Mouse (Mus musculus) embryonic facial prominence, embryonic 12.5 days (tissue): ENCODE results near the gene Ssbp3. TPM values are rescaled to one million over a fixed set of nuclear protein-coding genes. Genes with fewer than 3 reads are reported as not detected.

Source experiments
- ATAC-seq: fragments of 200-750 bp; cut with Nextera tagmentation; 2 replicates; pipeline ENCODE4 v1.8.0; 2017; ENCODE audit not compliant: insufficient number of reproducible peaks, insufficient read depth, low FRiP score, low TSS enrichment
- H3K27ac ChIP-seq: fragments of 300-500 bp; sonication (generic); 2 replicates; pipeline ENCODE4 v1.5.1; 2016; ENCODE audit warnings: mild to moderate bottlenecking
- H3K27me3 ChIP-seq: fragments of 300-500 bp; sonication (generic); 2 replicates; pipeline ENCODE4 v1.6.1; 2016; ENCODE audit warnings: mild to moderate bottlenecking, moderate library complexity
- H3K36me3 ChIP-seq: fragments of 300-500 bp; sonication (generic); 2 replicates; pipeline ENCODE4 v1.6.1; 2016; ENCODE audit warnings: mild to moderate bottlenecking
- H3K4me1 ChIP-seq: fragments of 300-500 bp; sonication (generic); 2 replicates; pipeline ENCODE4 v1.6.1; 2016
- H3K4me2 ChIP-seq: fragments of 300-500 bp; sonication (generic); replicated peaks from 2 replicates; pipeline ENCODE4 v1.6.1; 2016; ENCODE audit warnings: mild to moderate bottlenecking, moderate library complexity
- H3K4me3 ChIP-seq: fragments of 300-500 bp; sonication (generic); 2 replicates; pipeline ENCODE4 v1.5.1; 2016; ENCODE audit warnings: mild to moderate bottlenecking
- H3K9ac ChIP-seq: fragments of 300-500 bp; sonication (generic); 2 replicates; pipeline ENCODE4 v1.6.1; 2016; ENCODE audit warnings: mild to moderate bottlenecking, moderate library complexity
- H3K9me3 ChIP-seq: fragments of 300-500 bp; sonication (generic); 2 replicates; pipeline ENCODE4 v1.6.1; 2016; ENCODE audit warnings: mild to moderate bottlenecking, moderate library complexity
- WGBS: fragments of 180-500 bp; shearing (Covaris S2); methylation state at CpG from one replicate; pipeline ENCODE4 v1.1.7; 2016; 5-methylcytosine and 5-hydroxymethylcytosine counted together
- polyA plus RNA-seq: library from polyadenylated mRNA; unstranded; fragments of >200 nt; fragmentation: Nextera tagmentation; extraction: Ambion mirVana; gene quantifications from 2 replicates; pipeline ENCODE4 v1.2.1, GENCODE M21; 2016

Gene Ssbp3
- polyA plus RNA-seq, 1 experiment from 2014 or later: 279 TPM

DNA sequence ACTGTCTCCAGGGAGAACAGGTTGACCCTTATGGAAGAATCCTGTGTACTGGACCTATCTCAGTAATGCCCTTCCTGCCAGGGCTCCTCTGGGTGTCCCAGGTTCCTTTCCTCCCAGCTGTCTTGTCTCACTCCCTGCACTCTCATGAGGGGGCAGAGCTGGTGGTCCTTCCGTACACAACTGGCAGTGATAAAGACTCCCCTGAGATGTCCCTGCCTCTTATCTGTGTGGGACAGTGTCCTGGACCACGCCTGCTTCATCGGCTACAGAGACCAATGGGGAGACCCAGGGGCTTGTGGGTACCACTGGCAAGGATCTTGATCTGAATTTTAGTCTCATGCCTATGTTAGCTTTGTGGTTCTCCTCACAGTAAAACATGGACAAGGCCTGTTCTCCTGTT is 12.4 kb downstream of the Ssbp3 start:
- Histone ChIP-seq H3K9ac (no peak overlapping the region), H3K27ac (no peak overlapping the region), H3K4me1 (peaks cover 36% of the 10 kb centered on the region), H3K4me2 (no peak overlapping the region), H3K4me3 (no peak overlapping the region), H3K27me3 (no peaks in the 10 kb centered on the region), H3K9me3 (no peaks in the 10 kb centered on the region), H3K36me3 (peaks cover 94% of the 10 kb centered on the region)
- 81% methylated on average over 3 of the region's 3 CpGs for WGBS
- ATAC-seq: peak; percentile 35; the same call in 1 of the 2 replicates

DNA sequence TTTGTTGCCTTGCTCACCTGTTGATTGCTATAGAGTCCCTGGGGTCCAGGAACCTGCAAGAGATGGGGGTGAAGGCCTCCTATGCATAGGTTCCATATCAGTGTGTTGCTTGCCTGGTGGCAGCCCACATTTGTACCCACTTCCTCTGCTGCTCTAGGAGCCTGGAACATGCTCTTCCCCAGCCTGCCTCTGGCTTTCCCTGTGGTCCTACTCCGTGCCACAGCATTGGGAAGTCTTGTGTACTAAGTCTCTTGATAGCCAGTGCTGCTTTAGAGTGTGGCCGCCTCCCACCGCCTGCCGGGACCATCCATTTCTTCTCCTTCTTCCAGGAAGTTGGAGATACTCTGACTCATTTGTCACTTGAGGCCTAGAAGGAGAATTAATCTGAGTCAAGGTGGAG is 13.7 kb downstream of the Ssbp3 start:
- H3K4me2 ChIP-seq: no peak overlapping the region
- no peaks in the 10 kb centered on the region for H3K27me3 ChIP-seq
- WGBS: 94% methylated on average over 4 of the region's 4 CpGs
- ATAC-seq: no peak
- H3K4me3 ChIP-seq: no peak overlapping the region
- no peak overlapping the region for H3K9ac ChIP-seq
- H3K9me3 ChIP-seq: no peaks in the 10 kb centered on the region
- H3K27ac ChIP-seq: no peak overlapping the region
- peaks cover 36% of the 10 kb centered on the region for H3K4me1 ChIP-seq
- H3K36me3 ChIP-seq: peaks cover 94% of the 10 kb centered on the region

DNA sequence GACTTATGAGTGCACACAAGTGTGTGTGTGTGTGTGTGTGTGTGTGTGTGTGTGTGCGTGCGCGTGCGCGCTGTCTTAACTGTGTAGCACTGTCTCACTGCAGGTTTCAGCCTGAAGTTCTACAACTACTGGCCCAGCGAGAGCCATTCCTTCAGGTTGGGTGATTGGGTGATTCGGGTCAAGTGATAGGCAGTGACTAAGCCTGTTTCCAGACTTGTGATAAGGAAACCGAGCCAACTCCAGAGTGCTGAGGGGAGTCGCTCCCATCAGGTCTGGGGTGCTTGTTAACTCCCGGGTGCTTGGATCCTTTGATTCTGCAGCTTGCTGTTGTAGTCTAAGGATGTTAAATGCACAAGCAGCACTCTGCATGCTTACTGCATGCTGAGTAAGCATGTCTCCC is 14.4 kb downstream of the Ssbp3 start:
- Histone ChIP-seq H3K4me3 (no peak overlapping the region), H3K9me3 (no peaks in the 10 kb centered on the region), H3K4me2 (no peak overlapping the region), H3K27me3 (no peaks in the 10 kb centered on the region), H3K9ac (no peak overlapping the region), H3K4me1 (peaks cover 36% of the 10 kb centered on the region), H3K27ac (no peak overlapping the region), H3K36me3 (peaks cover 90% of the 10 kb centered on the region)
- WGBS: 86% methylated on average over 10 of the region's 10 CpGs
- ATAC-seq: no peak

DNA sequence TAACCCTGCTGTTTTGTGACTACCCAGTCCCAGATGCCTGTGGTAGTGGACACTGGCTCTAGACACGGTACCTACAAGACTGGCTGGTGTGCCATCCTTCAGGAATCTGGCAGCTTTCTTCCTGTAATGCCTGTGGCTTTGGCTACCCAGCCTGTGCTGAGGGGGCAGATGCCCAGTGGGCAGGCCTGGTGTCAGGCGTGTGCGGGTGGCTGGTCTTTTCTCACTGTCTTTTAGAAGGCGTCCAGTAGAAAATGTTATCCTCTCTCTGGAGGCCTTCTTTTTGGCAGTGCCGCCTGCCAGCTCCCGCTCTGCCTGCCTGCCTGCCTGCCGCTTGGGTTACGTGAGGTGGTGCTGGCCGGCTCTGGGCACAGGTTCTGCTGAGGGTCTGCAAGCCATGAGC is 15.9 kb downstream of the Ssbp3 start:
- Histone ChIP-seq H3K9me3 (no peaks in the 10 kb centered on the region), H3K4me2 (no peak overlapping the region), H3K9ac (no peak overlapping the region), H3K36me3 (peaks cover 84% of the 10 kb centered on the region), H3K27ac (no peak overlapping the region), H3K4me3 (no peak overlapping the region), H3K4me1 (peaks cover 27% of the 10 kb centered on the region), H3K27me3 (no peaks in the 10 kb centered on the region)
- ATAC-seq: no peak
- 91% methylated on average over 9 of the region's 9 CpGs for WGBS

DNA sequence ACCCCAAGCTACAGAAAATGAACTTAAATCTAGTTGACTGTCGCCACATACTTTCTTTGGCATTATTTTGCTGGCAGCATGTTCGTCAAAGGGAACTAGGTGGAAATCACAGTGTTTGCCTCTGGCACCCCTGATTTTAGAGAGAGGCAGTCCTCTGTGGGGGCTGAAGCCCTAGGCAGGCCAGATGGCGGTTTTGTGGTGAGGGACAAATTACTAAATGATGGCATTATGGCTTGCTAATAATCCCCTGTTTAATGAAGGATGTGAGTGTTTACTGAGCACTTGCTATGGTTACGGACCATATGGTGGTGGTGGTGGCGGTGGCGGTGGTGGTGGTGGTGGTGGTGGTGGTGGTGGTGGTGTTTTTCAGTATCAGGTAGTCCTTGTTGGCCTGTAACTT is 16.5 kb downstream of the Ssbp3 start:
- Histone ChIP-seq H3K4me1 (peaks cover 20% of the 10 kb centered on the region), H3K27me3 (no peaks in the 10 kb centered on the region), H3K9ac (no peak overlapping the region), H3K4me2 (no peak overlapping the region), H3K9me3 (no peaks in the 10 kb centered on the region), H3K4me3 (no peak overlapping the region), H3K36me3 (peaks cover 84% of the 10 kb centered on the region), H3K27ac (no peak overlapping the region)
- ATAC-seq: no peak
- WGBS: 90% methylated on average over 6 of the region's 6 CpGs

GRCm38 (mm10) chr4:106928961-106929360 is 18.5 kb downstream of the Ssbp3 start:
- no peaks in the 10 kb centered on the region for H3K9me3 ChIP-seq
- H3K4me2 ChIP-seq: no peak overlapping the region
- H3K27me3 ChIP-seq: no peaks in the 10 kb centered on the region
- peaks cover 82% of the 10 kb centered on the region for H3K36me3 ChIP-seq
- 81% methylated on average over 7 of the region's 7 CpGs for WGBS
- ATAC-seq: no peak
- H3K9ac ChIP-seq: no peak overlapping the region
- no peak overlapping the region for H3K27ac ChIP-seq
- peaks cover 23% of the 10 kb centered on the region for H3K4me1 ChIP-seq
- no peak overlapping the region for H3K4me3 ChIP-seq

- Histone ChIP-seq H3K9ac (no peak overlapping the region), H3K4me1 (peaks cover 51% of the 10 kb centered on the region), H3K36me3 (peaks cover 74% of the 10 kb centered on the region), H3K27me3 (no peaks in the 10 kb centered on the region), H3K27ac (no peak overlapping the region; the same call in 1 of the 2 replicates), H3K9me3 (no peaks in the 10 kb centered on the region), H3K4me2 (no peak overlapping the region), H3K4me3 (no peak overlapping the region)
- no peak for ATAC-seq
- WGBS: 94% methylated on average over 7 of the region's 7 CpGs
Observed at GRCm38 (mm10) chr4:106932583-106932982, 22.1 kb downstream of the Ssbp3 start.

DNA sequence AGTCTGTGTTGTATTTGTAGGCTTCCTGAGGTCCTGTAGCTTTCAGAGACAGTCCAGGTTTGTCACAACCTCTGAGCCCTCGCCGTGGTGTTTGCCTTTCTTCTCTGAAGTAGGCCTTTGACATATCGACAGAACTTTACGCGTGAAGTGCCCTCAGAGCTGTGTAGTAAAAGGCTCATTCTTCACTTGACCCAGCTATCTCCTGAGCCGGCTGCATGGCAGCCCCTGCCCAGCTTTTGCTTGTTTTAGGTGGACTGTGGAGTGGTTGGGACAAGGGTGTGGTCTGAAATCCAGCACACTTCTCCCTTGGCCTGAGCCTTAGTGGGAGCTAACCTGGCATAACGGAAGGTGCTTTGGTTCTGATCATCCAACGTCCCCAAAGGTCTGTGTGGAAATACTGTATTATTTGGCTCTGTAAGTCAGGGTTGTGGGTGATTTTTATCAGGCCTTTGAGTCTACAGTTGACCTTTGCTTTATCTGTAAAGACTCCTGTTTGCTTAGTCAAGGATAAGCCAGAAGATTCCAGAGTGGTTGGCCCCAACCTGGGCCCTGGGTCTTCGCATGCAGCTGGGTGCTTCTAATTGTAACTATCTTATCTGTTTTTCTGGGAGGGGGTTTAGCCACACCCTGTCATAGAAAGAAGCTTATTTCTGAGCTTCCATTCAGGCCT is 23.4 kb downstream of the Ssbp3 start:
- Histone ChIP-seq H3K4me2 (no peak overlapping the region), H3K4me1 (peaks cover 64% of the 10 kb centered on the region), H3K9me3 (no peaks in the 10 kb centered on the region), H3K4me3 (no peak overlapping the region), H3K27me3 (no peaks in the 10 kb centered on the region), H3K36me3 (peaks cover 68% of the 10 kb centered on the region), H3K9ac (no peak overlapping the region), H3K27ac (no peak overlapping the region)
- WGBS: 82% methylated on average over 9 of the region's 9 CpGs
- no peak for ATAC-seq

DNA sequence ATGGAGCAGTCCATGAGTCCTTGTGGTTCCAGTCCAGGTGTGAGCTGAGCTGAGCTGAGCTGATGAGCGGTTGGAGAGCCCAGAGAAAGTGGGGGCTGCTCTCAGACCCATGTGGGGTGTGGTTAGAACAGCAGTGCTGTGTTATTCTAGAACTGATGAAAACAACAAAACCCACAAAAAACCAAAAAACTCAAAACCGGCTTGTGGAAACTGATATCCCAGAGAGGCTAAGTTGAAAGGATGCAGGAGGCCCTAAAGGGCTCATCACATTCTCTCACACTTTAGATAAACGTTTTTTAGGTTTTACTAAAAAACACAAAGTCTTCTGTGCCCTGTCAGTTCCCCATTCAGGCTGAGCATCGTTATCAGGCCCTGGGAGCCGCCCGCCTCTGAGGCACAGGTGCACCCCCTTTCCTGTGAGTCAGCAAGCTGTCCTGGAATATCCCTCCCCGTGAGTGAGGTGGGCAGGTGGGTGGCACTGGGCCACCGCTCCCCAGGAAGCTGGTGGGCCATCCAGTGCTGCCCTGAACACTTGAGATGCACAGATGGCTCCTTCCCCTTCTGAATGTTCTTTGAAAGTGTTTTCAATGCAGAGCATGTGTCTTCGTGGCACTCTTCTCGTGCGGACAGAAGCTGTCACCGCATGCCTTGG is 24.6 kb downstream of the Ssbp3 start:
- WGBS: 53% methylated on average over 12 of the region's 12 CpGs
- no peak overlapping the region for H3K4me3 ChIP-seq
- no peak overlapping the region for H3K4me2 ChIP-seq
- no peaks in the 10 kb centered on the region for H3K27me3 ChIP-seq
- H3K9me3 ChIP-seq: no peaks in the 10 kb centered on the region
- peak overlapping the region; percentile 7; the same call in 1 of the 2 replicates for H3K9ac ChIP-seq
- H3K36me3 ChIP-seq: peaks cover 66% of the 10 kb centered on the region
- peaks cover 75% of the 10 kb centered on the region for H3K4me1 ChIP-seq
- 0 out of 2 replicates have a peak overlapping the region, but pooled peaks have one; percentile 54 for H3K27ac ChIP-seq
- no peak for ATAC-seq

GRCm38 (mm10) chr4:106935583-106935935 is 25.1 kb downstream of the Ssbp3 start:
- Histone ChIP-seq H3K4me2 (no peak overlapping the region), H3K4me3 (no peak overlapping the region), H3K36me3 (peaks cover 65% of the 10 kb centered on the region), H3K4me1 (peaks cover 79% of the 10 kb centered on the region), H3K27me3 (no peaks in the 10 kb centered on the region), H3K9me3 (no peaks in the 10 kb centered on the region), H3K27ac (peak overlapping the region; percentile 32; the same call in 1 of the 2 replicates), H3K9ac (peak overlapping the region; percentile 7; the same call in 1 of the 2 replicates)
- 21% methylated on average over 2 of the region's 2 CpGs for WGBS
- ATAC-seq: no peak

- H3K4me2 ChIP-seq: no peak overlapping the region
Observed at GRCm38 (mm10) chr4:106936041-106936440, 25.5 kb downstream of the Ssbp3 start.

GRCm38 (mm10) chr4:106936741-106937140 is 26.2 kb downstream of the Ssbp3 start:
- H3K36me3 ChIP-seq: peaks cover 55% of the 10 kb centered on the region
- peak overlapping the region; percentile 75 for H3K27ac ChIP-seq
- no peaks in the 10 kb centered on the region for H3K9me3 ChIP-seq
- H3K27me3 ChIP-seq: no peaks in the 10 kb centered on the region
- ATAC-seq: no peak
- H3K4me3 ChIP-seq: no peak overlapping the region
- H3K9ac ChIP-seq: peak overlapping the region; percentile 39
- no peak overlapping the region for H3K4me2 ChIP-seq
- WGBS: 24% methylated on average over 8 of the region's 8 CpGs
- H3K4me1 ChIP-seq: peaks cover 90% of the 10 kb centered on the region

More at GRCm38 (mm10) chr4:106936041-106936440, 25.5 kb downstream of the Ssbp3 start:
- H3K4me3 ChIP-seq: no peak overlapping the region
- peaks cover 83% of the 10 kb centered on the region for H3K4me1 ChIP-seq
- H3K27me3 ChIP-seq: no peaks in the 10 kb centered on the region
- no peak for ATAC-seq
- H3K27ac ChIP-seq: peak overlapping the region; percentile 75
- no peaks in the 10 kb centered on the region for H3K9me3 ChIP-seq
- 0 out of 2 replicates have a peak overlapping the region, but pooled peaks have one; percentile 7 for H3K9ac ChIP-seq
- WGBS: 51% methylated on average over 3 of the region's 3 CpGs
- peaks cover 60% of the 10 kb centered on the region for H3K36me3 ChIP-seq
